Mouse (Mus musculus) retina, adult 2 months (tissue): ENCODE results near the gene Prss29.

Experiments
- DNase-seq: peaks from one replicate; pipeline ENCODE4 v3.0.0-alpha.2; 2012; ENCODE audit warnings: low read depth, low spot score

Prss29 gene

GRCm38 (mm10) chr17:25345462-25345861 is 27.0 kb downstream of the Prss29 start, which contains the start of gene Tpsab1:
TSS of gene Tpsab1 (minus strand) at chr17:25345562.
- no peak for DNase-seq

DNA sequence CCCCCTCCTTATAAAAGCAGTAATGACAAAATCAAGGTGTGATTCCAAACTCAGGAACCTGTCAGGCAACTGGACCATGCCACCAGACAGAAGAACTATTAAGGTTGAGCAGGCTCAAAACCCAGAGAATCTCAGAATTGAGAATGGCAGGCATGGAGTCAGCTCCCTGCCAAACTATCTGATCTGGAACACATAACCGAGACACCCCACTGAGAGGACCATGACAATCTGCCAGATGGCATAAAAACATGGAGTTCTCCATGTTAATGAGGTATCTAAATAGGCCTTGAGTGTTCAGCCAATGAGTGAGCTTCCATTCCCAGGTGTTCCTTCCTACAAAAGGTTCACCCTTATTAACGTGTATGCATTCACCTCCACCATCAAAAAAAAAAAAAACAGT is 42.8 kb downstream of the Prss29 start:
- no peak for DNase-seq

DNA sequence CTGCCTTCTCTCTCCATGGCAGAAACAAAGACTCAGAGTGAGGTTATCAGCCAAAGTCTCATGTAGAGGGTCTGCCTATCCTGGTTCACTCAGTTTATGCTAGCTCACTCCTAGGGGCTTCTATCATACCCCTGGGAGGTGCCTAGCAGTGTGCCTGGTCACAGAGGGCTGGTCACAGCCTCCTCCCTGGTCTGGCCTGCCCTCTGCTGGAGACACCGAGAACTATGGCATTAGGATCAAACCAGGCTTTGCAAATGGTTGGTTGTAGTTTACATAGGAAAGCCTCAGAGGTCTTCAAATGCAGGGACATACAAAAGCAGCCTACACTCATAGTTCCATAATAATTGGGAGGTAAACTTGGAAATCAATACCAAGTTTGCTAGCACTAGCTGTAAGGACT is 45.3 kb downstream of the Prss29 start:
- DNase-seq = peak; percentile 9

- DNase-seq = no peak
Observed at GRCm38 (mm10) chr17:25366005-25366404, 47.6 kb downstream of the Prss29 start, which contains the start of gene Tpsb2. TSS of gene Tpsb2 (plus strand) at chr17:25366305.

DNA sequence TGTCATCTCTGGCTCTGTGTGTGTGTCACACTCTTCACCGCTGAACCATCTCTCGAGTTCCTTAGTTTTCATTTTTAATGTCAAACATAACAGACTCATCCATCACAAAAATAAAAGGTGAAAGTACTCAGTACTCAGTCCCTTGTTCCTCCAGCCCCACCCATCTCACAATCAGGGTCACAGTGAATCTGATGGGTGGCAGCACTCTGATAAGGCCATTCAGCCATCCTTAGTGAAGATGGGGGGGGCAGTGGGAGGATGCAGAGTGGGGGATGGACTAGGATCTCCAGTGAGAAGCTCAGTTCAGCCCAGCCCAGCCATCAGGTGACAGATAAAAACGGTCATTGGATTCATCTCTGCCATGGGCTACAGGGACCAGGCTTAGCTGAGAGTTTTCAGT is 50.5 kb downstream of the Prss29 start, which contains the start of gene Tpsg1:
TSS of gene Tpsg1 (plus strand) at position 301 of the 400 bp plus-strand sequence.
- no peak for DNase-seq
